Mouse (Mus musculus) lung, postnatal 36 days (tissue): ENCODE results near the gene R3hdm1.
A peak's percentile ranks its signal among the peaks of the same experiment; 100 is the strongest.
"Not testable (repeated sequence)": the region's sequence is repeated elsewhere in the genome, so short reads cannot be mapped to it uniquely, and the experiment has no call there.

ENCODE experiments used
- DNase-seq: peaks from one replicate; pipeline ENCODE4 v3.0.0; 2022; ENCODE audit warnings: mixed read lengths

Gene R3hdm1

DNA sequence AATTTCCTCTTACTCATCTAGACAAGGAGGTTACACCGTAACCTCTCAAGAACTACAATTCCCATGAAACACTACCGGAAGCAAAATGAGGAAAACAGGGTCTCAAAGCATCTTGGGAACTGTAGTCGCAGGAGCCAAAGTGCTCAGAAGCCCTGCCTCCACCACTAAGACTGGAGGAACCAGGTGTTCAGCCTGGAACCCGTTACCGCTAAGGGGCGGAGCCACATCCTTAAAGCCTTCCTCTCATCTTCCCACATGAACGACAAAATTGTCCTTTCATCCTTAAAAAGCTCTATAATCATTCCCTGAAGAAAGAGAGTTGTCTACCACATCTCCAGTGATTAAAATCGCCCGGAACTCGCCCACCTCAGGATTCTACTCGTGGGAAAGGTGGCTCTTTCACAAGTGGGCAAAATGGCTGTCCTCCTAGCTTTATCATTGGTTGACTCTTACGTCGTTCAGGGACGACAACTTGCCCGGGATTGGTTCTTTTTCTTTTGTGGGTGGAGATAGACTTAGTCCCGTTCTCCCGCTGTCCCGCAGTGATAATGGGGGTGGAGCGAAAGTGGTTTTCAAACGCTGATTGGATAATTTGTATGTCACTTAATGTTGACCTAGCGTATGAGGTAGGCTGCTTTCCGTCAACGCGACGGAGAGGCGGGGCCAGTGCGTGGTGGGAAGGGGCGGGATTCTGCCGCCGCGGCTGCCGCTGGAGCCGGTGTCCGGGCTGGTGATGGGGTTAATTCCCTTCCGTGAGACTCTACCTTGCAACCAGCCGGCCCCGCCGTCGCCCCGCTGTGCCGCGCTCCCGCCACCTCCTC is at the start of gene R3hdm1, which contains the start of gene Zranb3:
Gene R3hdm1, plus strand, starts transcription at position 661 of the 821 bp plus-strand sequence.
Gene Zranb3, minus strand, starts transcription at position 407 of the 821 bp plus-strand sequence.
- peak; percentile 100 for DNase-seq

DNA sequence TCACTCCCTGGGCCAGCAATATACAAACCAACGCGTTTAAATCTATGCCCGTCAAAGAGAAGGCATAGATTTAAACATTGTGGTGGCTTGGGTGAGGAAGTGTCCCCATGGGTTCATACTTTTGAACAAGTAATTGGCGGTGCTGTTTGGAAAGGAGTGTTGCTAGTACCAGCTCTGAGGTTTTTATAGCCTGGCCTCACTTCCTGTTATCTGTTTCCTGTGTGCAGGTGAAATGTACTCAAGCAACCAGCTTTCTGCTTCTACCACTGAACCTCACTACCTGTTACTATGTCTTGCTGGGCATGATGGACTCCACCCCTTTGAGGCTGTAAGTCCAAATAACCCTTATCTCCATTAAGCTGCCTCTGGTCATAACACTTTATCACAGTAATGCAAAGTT is 45.8 kb upstream of the R3hdm1 start:
- no peak for DNase-seq

DNA sequence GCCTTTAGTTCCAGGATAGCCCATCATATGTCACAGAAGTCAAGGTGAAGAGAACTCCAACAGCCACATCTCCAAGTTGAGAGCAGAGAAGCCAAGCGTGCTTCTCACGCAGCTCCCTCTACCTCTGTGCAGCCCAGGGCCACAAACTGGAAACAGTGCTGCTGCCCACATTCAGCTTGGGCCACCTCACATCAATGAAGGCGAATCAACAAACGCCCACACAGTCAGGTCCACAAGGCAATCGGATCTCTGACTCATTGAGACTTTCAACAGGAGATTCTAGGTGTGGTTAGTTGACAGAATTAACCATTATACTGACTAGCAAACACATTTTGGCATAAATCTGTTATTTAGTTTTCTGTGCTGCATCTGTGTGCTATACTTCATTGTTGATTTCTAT is 44.5 kb upstream of the R3hdm1 start:
- DNase-seq, result no peak

DNA sequence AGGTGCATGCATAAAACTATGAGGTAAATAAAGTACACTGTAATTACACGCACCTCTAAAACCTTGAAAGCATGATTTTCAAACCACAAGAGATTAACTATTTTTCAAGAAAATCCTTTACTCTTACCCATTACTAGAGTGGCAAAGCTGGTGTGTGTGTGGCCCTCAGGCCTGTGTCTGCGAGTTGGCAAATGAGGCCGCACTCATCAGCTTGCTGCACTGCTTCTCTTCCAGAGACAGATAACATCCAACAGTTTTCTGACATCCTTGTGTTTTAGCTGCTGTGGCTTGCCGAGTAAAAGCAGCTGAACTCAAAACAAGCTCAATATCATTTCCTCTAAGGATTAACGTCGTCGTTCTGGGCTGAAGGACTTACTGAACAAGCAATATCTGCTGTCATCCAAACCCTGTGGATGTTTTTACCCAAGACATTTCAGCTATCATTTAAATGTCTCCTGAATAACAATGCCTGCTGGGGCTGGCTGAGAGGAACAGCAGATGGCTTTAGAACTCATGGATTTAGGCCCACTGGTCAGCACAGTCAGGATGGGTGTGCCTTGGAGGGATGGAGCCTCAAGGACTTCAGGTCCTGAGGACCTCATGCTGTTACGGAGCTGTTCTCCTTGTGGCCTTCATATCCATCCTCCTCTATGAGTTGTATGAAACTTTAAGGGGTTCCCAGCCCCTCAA is 42.3 kb upstream of the R3hdm1 start:
- DNase-seq, result no peak

DNA sequence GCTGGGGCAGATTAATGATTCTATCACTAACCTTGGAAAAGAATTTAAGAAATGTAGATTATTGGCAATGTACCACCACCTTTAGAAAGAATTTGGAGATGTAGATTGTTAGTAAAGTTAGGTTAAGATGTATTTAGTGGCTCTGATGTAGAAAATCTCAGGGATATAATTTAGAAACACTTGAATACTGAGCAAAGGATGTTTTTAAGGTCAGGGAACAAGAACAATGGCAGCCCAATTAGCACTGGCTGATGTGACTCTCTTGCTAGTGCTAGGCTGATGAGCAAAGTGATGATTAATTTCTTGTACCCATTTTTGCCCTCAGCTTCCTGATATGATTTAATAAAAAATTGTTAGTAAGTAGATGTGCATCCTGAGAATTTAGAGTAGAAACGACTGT is 41.7 kb upstream of the R3hdm1 start:
- no peak for DNase-seq

DNA sequence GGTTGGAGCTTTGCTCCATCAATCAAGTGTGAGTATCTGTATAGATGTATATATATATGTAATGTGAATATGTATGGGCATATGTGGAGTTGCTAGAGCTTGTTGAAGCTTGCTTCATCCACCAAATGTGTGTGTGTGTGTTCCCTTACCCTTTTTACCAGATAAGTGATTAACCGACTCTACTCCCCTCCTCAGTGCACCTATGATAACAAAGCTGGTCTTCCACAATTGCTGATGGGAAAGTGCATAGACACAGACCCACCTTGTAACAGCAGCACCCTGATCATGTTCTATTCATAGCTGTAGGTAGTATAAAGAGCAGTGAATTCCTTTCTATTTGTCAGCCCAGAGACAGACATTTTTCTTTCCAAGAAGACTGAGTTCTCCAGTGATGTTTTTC is 40.9 kb upstream of the R3hdm1 start:
- no peak for DNase-seq

DNA sequence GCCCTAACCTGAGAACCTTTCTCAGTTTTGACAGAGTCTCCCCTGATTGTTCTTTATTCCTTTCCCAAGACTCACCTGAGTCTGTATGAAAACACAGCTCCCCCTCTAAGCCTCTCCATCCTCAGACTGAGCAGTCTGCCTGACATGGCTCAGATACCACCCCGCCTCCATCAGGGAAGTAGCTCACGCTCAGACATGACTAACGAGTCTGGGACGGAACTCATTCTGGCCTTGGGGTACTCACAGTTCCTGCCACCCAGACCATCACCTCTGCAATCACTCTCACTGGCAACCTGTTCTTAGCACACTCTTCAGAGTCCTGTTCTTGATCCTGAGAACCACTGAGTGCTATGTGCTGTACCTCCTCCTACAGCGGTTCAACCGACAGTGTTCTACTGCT is 38.4 kb upstream of the R3hdm1 start:
- DNase-seq, result no peak

DNA sequence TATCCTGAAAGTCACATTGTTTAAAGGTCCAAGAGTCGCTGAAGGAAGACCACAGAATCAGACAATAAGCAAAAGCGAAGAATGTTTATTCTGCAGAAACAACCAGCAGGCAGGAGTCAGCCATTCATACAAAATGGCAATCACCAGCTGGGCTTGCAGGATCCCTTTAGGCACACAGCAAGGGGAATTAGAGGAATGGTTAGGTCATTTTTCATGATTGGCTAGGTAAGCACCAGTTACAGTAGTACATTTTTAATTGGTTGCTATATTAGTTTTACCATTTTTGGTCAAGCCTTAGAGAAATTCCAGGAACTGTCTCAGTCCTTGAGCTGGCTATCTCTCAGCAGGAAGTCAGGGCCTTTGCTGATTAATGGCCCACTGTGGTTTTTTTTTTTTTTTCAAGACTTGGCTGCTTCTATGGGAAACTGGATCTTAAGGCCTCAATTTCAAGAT is 34.1 kb upstream of the R3hdm1 start:
- DNase-seq, result no peak

DNA sequence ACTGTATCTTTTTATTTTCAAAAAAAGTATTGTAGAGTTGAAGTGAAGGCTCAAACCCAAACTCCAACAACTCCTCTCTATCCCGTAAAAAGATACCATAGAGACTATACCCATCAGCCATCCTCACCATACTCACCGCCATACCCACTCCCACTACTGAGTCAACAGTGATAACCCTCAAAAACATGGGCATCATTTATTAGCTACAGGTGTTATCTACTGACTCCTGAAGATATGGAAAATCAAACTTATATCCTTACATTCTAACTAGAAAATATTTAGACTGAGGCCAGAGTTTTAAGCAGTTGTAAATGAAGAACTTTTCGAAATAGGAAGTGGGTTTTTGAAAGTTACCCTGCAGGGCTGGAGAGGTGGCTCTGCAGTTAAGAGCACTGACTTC is 33.1 kb upstream of the R3hdm1 start:
- DNase-seq, result no peak

DNA sequence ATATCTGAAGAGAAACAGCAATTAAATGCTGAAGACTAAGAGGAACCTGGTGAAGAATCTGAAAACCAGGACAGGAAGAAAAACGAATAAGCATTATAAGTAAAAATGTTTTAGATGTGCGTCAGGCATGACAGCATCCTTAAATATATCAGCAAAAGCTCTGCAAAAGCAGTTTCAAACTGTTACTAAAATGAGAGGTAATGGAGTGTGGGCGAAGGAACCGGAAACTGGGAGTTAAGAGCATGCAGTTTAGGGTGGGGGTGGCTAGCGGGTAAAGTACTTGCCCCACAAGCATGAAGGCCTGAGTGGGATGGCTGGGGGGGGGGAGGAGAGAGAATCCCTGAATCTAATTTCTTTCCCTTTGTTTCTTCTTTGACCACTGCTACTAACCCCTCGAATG is 30.1 kb upstream of the R3hdm1 start:
- DNase-seq, result no peak

DNA sequence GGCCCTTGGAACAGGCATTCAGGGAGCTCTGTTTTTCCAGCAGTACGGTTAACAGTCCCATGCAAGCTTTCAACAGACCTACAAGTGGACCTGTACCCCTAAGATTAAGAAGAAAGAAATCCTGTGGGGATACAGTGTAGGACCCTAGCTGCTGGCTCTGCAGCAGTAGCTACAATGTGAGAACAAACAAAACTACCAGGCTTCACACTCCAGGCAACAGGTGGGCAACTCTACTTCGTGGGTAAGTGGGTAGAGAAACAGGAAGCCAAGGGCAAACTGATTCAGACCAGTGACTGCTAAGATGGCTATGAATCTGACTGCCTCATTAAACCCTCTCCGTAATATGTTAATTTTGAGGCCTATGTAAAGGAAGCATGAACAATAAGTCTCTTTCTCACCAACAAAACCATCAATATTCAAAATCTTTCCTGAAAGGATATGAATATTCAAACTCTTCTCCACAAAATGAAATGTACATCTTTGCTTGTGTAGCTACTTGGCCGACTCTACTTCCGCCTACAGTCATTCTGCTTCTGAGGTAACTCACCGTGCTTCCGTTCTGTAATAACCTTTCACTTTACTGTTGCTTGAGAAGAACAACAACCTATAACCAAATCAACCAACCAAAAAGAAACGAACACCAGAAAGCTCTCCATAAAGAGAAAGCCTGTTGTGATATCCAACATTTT is 26.2 kb upstream of the R3hdm1 start:
- DNase-seq, result no peak

DNA sequence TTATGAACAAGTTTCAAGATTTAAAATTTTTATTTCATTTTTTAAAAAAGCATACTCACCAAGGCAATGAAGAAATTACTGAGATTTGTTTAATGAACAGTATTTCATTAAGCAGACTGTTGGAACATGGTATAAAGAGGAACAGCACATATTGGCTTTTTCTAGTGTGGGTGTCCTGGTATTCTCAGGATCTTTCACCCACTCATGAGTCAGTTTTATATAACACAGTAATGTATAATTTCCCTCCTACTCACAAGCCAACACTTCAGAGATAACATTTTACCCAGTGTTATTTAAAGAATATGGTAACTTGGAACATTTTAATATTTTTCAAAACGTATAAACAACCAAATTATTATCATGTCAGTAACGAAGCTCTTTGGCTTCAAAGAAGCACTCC is 25.3 kb upstream of the R3hdm1 start:
- DNase-seq, result no peak

DNA sequence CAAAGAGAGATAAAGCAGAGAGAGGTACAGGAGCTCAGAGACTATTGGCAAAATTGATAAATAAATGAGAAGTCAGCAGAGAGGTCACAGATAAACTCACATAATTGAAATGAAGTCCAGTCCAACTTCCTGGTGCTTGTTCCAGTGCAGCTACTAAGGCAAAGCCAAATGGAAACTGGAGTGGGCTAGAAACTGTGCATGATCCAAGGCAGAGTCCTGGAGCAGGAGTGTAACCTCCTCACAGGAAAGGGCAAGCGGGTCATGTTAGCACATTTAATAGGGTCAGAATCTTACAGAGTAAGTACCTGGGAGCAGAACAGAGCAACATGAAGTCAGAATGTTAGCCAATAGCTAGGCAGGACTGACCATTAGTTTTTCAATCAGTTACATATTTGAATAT is 24.5 kb upstream of the R3hdm1 start:
- DNase-seq, result no peak

DNA sequence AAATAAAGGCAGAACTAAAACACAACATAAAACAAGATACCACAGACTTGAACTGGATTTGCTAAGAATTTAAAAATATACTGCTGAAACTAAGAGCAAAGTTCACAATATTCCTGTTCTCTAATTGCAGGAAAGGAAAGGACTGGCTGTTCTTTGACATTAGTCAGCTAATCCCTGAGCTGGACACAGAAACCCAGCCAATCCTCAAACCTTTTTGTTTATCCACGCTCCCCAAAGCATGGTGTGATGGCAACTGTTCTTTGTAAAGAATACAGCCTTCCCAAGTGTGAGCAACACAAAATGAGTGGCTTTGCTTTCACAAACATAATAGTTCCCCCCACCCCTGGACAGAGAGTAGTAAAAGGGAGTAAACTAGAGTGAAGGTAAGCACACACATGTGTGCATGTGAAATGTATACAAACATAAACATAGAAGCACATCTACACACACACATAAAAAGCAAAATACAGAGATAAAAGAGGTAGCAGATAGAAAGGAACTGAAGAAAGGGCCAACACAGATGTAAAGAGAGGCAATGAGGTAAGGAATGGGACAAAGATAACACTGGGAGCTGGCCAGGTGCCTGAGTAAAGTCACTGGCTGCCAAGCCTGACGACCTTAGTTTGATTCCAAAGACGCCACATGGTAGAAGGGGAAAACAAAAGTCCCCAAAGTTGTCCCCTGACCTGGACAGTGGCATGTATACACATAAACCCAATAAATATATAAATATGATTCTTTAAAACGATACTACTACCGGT is 22.0 kb upstream of the R3hdm1 start:
- no peak for DNase-seq

DNA sequence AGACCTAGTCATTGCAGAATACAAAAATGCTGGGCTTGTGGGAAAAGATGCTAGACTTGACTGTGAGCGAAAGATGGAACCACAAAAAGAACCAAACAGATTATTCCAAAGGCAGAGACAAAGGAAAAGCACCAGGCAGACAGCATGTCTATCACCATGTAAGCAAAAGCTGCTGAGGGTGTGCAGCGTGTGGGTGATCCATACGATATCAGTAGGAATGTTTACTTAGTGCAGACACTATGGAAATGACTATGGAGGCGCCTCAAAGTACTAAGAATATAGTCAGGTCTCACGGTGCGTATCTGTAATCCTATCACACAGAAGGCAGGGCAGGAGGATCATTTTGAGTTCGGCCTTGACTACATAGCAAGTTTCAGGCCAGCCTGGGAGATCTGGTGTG is 21.2 kb upstream of the R3hdm1 start:
- DNase-seq, result no peak

DNA sequence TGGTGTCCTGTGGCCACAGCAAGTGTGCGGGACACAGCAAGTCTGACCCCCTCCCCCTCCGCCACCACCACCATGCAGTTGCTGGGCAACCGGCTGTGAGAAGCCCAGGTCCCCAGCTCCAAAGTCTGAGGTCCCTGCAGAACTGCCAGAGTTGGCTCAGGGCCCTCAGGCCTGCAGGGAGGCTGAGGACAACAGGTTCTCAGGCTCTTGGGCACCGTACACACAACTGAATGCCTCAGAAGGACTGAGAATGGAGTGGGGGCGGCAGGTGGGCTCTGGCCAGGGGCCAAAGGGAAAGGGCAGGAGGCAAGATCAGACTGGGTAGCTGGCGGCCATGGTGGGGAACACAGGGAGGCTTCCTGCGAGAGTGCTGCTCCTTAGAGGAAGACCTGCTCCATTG is 20.3 kb upstream of the R3hdm1 start:
- no peak for DNase-seq

DNA sequence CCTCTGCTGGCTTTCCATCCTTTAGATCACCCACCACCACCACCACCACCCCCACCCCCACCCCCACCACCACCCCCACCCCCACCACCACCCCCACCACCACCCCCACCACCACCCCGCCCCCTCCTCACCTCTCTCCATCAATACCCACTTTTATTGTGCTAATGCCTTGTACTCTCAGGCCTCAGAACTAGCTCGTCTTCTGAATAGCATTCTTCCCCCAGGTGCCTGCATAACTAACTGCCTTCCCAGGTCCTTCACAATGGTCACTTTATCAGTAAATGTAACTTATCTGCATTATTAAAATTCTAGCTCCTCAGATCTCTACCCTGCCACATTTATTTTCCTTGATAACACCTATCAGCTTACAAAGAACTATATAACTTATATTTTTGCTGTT is 8.4 kb upstream of the R3hdm1 start:
- DNase-seq, result no peak

DNA sequence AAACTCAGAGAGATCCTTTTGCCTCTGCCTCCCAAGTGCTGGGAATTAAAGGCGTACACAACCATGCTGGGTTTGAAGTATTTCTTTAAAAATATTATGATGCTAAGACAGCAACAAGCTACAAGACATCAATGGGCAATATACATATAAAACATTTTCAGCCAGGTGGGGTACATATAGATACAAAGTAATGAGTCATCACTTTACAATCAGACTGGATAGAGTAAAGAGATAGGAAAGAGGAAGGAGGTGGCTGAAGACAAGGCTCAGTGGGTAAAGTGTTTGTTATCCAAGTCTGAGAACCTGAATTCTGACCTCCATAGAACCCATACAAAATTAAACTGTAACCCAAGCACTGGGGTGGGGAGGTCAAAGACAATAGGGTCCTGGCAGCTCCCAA is 4.8 kb upstream of the R3hdm1 start:
- DNase-seq, result no peak

DNA sequence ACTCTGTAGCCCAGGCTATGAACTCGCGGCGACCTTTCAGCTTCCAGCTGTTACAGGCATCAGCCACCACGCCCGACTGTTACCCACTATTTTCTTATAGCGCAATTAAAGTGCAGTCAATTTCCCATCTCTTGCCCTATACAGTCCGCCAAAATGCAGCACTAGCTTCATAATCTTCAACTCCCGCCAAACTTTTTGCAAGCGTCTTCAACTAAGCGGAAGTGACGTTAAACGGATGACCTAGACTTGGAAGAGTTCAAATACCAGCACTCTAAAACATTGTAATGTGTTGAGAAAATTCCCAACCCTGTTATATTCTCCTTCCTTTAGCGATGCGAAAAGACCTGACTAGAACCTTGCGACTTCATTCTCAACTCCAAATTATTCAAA is 855 bp upstream of the R3hdm1 start:
- DNase-seq, result peak; percentile 86

DNA sequence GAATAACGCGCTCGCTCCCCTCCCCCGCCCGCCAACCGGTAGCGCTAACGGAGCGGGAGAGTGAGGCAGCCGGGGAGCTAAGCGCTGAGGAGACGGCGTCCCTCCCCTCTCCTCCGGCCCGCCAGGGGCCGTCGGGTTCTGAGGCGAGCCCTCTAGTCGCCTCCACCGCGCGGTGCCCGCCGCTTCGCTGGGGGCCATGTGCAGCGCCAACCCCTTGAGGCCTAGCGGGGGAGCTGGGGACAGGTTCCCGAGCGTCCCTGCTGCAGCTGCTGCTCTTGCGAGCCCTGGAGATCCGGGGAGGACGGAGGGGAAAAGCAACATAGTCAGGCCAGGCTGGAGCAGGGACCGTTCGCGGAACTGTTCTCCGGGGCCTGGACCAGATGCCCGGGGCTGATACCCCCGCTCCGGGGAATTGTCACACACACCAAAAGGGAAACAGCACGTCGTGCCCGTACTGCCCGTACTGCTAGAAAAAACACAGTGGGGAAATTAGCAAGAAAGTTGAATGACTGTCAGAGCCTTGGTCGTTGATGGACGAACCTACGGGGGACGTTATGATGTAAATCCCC is 503 bp downstream of the R3hdm1 start:
- DNase-seq, result no peak

DNA sequence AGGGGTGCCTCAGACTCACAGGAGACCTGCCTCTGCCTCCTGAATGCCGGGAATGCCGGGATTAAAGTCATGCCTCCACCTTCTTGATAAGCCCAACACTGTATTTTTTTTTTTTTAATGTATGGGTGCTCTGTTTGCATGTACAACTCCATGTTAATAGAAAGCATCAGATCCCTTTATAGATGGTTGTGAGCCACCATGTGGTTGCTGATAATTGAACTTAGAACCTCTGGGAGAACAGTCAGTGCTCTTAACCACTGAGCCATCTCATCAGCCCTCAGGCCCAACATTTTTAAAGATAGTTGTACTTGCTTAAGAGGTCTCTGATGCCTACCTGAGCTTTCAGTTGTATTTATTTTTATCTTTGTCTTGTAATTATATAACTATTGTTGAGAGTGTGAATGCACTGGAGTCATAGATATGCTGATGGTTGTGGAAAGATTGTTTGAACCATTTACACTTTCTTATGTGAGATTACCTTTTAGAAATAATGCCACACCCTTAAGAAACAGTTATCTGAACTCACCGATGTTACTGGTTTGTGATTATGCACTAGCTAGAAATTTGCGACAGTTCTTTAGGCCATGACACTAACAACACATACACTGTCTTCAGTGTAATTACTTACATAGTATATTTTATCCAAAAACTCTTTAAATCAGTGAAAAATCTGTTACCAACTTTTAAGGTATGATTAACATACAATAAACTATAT is 18.0 kb downstream of the R3hdm1 start:
- no peak for DNase-seq

DNA sequence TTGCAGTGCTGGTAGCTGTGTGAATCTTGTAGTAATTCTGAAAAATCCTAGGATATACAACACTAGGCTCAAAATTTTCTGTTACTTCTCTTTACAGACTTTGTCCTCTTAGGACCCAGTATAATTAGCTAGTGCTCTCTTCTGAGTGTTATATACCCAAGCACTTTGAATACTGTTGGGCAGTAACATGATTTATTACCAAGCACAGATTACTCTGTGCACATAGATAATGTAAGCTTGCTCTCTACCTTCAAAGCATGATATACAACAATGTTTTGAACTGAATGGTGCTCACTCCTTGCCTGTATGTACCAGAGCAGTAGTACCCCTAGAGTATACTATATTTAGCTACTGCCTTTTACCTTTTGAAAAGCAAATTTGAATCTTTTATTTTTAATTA is 33.1 kb downstream of the R3hdm1 start:
- DNase-seq, result not testable (repeated sequence)
